Mouse (Mus musculus) spleen, embryonic (tissue): ENCODE measurements around the gene Epb41l2.

Source experiments
- CTCF ChIA-PET: fragments of 350-600 bp; sonication (Branson Sonifier 250); formaldehyde crosslinking; loops from one replicate; lab custom pipeline; 2022; lab: Charles Lee

The Epb41l2 gene

DNA sequence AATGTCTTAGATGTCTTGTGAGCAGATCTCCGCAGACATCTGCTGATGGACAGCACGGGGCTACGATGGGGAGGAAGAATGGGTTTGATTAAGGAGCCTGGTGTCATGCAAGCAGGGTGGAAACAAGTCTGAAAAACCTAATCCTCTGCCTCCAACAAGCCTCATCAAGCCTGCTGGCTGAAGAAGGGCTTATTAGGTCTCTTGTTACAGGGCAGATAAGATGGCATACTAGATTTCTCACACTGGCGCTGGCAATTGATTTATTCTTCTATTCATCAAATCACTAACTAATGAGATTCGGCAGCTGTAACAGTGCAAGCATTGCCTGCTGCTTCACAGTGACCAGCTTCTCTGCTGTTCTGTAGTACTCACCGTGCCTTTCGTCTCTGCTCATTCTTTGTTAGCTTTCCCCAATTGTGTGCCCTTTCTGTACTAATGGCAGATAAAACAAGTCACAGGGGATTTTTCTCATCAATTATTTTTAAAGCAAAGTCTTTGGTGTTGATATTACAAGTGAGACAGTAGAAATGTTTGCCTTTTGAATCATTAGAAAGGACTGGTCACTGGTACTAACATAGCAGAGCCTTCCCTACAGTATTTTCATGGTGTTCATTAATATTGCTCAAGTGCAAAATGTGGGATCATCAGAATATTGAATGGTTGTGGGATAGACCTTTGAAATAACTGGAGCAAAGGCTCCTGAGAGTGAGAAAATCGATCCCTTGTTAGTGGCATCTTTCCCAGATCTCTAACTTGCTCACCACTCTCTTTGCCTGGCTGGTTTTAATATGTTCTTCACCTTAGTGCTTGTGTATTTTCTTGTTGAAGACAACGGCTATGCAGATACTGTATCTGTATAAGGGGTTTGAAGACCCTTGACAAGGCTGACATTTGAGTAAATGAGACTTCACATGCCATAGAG is 212.0 kb downstream of the Epb41l2 start:
- CTCF ChIA-PET, result no interaction called here
